Mouse (Mus musculus) thymus, adult 2 months (tissue): Measurements from ENCODE around the gene Slc30a4. TPM values are rescaled to one million over a fixed set of nuclear protein-coding genes. Genes with fewer than 3 reads are reported as not detected.
A peak's percentile ranks its signal among the peaks of the same experiment; 100 is the strongest.

Experiments used
- DNase-seq: peaks from one replicate; pipeline ENCODE4 v3.0.0; 2021
- H3K27ac ChIP-seq: fragments of 200-500 bp; 2 replicates; pipeline ENCODE4 v1.5.1; 2012; ENCODE audit warnings: low read length, control low read depth; ENCODE audit not compliant: control insufficient read depth, insufficient read depth
- H3K27me3 ChIP-seq: fragments of 200-500 bp; 2 replicates; pipeline ENCODE4 v1.6.1; 2012; ENCODE audit warnings: mild to moderate bottlenecking, low read length, moderate library complexity, mixed read lengths; ENCODE audit not compliant: control insufficient read depth, insufficient read depth
- H3K36me3 ChIP-seq: fragments of 200-500 bp; 2 replicates; pipeline ENCODE4 v1.6.1; 2012; ENCODE audit warnings: mild to moderate bottlenecking, low read length, moderate library complexity; ENCODE audit not compliant: control insufficient read depth, insufficient read depth
- H3K4me1 ChIP-seq: fragments of 200-500 bp; replicated peaks from 2 replicates; pipeline ENCODE4 v1.6.1; 2012; ENCODE audit warnings: low read length; ENCODE audit not compliant: control insufficient read depth, insufficient read depth
- H3K4me3 ChIP-seq: fragments of 200-500 bp; 2 replicates; pipeline ENCODE4 v1.5.1; 2012; ENCODE audit warnings: mild to moderate bottlenecking, low read length, control low read depth, moderate library complexity; ENCODE audit not compliant: control insufficient read depth, insufficient read depth
- CTCF ChIP-seq: fragments of 200-500 bp; IDR thresholded peaks from 2 replicates; pipeline ENCODE4 v1.5.1; 2012; ENCODE audit warnings: mild to moderate bottlenecking, control low read depth, low read length, moderate library complexity, borderline replicate concordance; ENCODE audit not compliant: control insufficient read depth, poor library complexity, insufficient read depth; ENCODE audit errors: extremely low read depth
- POLR2A ChIP-seq: fragments of 200-500 bp; IDR thresholded peaks from 2 replicates; pipeline ENCODE4 v1.6.1; 2012; ENCODE audit warnings: mild to moderate bottlenecking, low read length, control low read depth, moderate library complexity; ENCODE audit not compliant: control insufficient read depth, poor library complexity, insufficient read depth; ENCODE audit errors: extremely low read depth
- WGBS: fragments of 180-500 bp; shearing (Covaris S2); methylation state at CpG from one replicate; pipeline ENCODE4 v1.1.7; 2018; 5-methylcytosine and 5-hydroxymethylcytosine counted together
- polyA plus RNA-seq: library from polyadenylated mRNA; depleted of rRNA; stranded (reverse); fragments of >200 nt; gene quantifications from 2 replicates; pipeline ENCODE4 v1.2.3, GENCODE M21; 2012; rRNA removed

Slc30a4 gene
- polyA plus RNA-seq, 1 experiment, result 8.0 TPM

- no peak for TF ChIP-seq POLR2A
- no peak for TF ChIP-seq CTCF
- 25% methylated on average over 12 of the region's 12 CpGs for WGBS
- H3K27ac ChIP-seq, result no peak overlapping the region
- H3K27me3 ChIP-seq, result no peaks in the 10 kb centered on the region
- H3K4me3 ChIP-seq, result peak overlapping the region; percentile 46
- H3K4me1 ChIP-seq, result peaks cover 4% of the 10 kb centered on the region
- peaks cover 5% of the 10 kb centered on the region; the same call in 1 of the 2 replicates for H3K36me3 ChIP-seq
- DNase-seq, result no peak
These were observed 64.4 kb downstream of the Slc30a4 start for GRCm38 (mm10) chr2:122638029-122638428.

GRCm38 (mm10) chr2:122637526-122637997, 64.9 kb downstream of the Slc30a4 start:
- Histone ChIP-seq H3K36me3 (peaks cover 10% of the 10 kb centered on the region; the same call in 1 of the 2 replicates), H3K27ac (no peak overlapping the region), H3K4me1 (peaks cover 4% of the 10 kb centered on the region), H3K4me3 (peak overlapping the region; percentile 46), H3K27me3 (no peaks in the 10 kb centered on the region)
- peak; percentile 78 for DNase-seq
- TF ChIP-seq POLR2A (no peak), CTCF (peak; percentile 99)
- 3% methylated on average over 36 of the region's 36 CpGs for WGBS

GRCm38 (mm10) chr2:122636686-122637085, 65.8 kb downstream of the Slc30a4 start, which contains the start of gene AA467197:
Gene AA467197, plus strand, starts transcription at chr2:122636986.
- 50% methylated on average over 3 of the region's 3 CpGs for WGBS

More at GRCm38 (mm10) chr2:122636686-122637085, 65.8 kb downstream of the Slc30a4 start, which contains the start of gene AA467197:
- Histone ChIP-seq H3K27ac (no peak within 1 kb of the TSS), H3K4me3 (peak within 1 kb of the TSS; percentile 46), H3K27me3 (no peaks in the 10 kb centered on the region), H3K4me1 (peaks cover 4% of the 10 kb centered on the region), H3K36me3 (peaks cover 12% of the 10 kb centered on the region; the same call in 1 of the 2 replicates)
- no peak for TF ChIP-seq POLR2A
- no peak for TF ChIP-seq CTCF
- DNase-seq, result no peak

Other genes with a start within 250 kb of the Slc30a4 start
- 4.7 and 4.8 TPM in 2 replicates for gene Gm14085, start 217.7 kb downstream of the Slc30a4 start, polyA plus RNA-seq
- 11.3 and 13.5 TPM in 2 replicates for gene Gatm, start 91.4 kb downstream of the Slc30a4 start, polyA plus RNA-seq
- gene AA467197, start 65.7 kb downstream of the Slc30a4 start, polyA plus RNA-seq, result 2.6 and 4.4 TPM in 2 replicates
- 38.3 and 40.5 TPM in 2 replicates for gene Bloc1s6, start 35.8 kb upstream of the Slc30a4 start, polyA plus RNA-seq
- 12.2 and 15.2 TPM in 2 replicates for gene Sqor, start 62.6 kb upstream of the Slc30a4 start, polyA plus RNA-seq